Mouse (Mus musculus) forebrain, postnatal 0 days (tissue): ENCODE results near the gene Pofut2. TPM values are rescaled to one million over a fixed set of nuclear protein-coding genes. Genes with fewer than 3 reads are reported as not detected.

Source experiments
- ATAC-seq: fragments of 200-750 bp; cut with Nextera tagmentation; 2 replicates; pipeline ENCODE4 v1.8.0; 2017; ENCODE audit warnings: mild to moderate bottlenecking, moderate library complexity
- DNase-seq: peaks from one replicate; pipeline ENCODE4 v3.0.0-alpha.2; 2015
- H3K27ac ChIP-seq: fragments of 300-500 bp; sonication (generic); 2 replicates; pipeline ENCODE4 v1.5.1; 2014; ENCODE audit warnings: low read depth, mild to moderate bottlenecking, antibody characterized with exemption, low read length, moderate library complexity, mixed read lengths
- H3K27me3 ChIP-seq: fragments of 300-500 bp; sonication (generic); 2 replicates; pipeline ENCODE4 v1.6.1; 2014; ENCODE audit warnings: mild to moderate bottlenecking, low read length, mixed read lengths; ENCODE audit not compliant: insufficient read depth
- H3K36me3 ChIP-seq: fragments of 300-500 bp; sonication (generic); 2 replicates; pipeline ENCODE4 v1.6.1; 2014; ENCODE audit warnings: mild to moderate bottlenecking, moderate library complexity; ENCODE audit not compliant: insufficient read depth
- H3K4me1 ChIP-seq: fragments of 300-500 bp; sonication (generic); 2 replicates; pipeline ENCODE4 v1.6.1; 2014; ENCODE audit warnings: antibody characterized with exemption; ENCODE audit not compliant: insufficient read depth
- H3K4me2 ChIP-seq: fragments of 300-500 bp; sonication (generic); 2 replicates; pipeline ENCODE4 v1.6.1; 2014; ENCODE audit warnings: low read depth, mild to moderate bottlenecking, moderate library complexity
- H3K4me3 ChIP-seq: fragments of 300-500 bp; sonication (generic); 2 replicates; pipeline ENCODE4 v1.5.1; 2014; ENCODE audit warnings: low read depth, low read length, mixed read lengths
- H3K9ac ChIP-seq: fragments of 300-500 bp; sonication (generic); 2 replicates; pipeline ENCODE4 v1.6.1; 2014; ENCODE audit warnings: mild to moderate bottlenecking
- H3K9me3 ChIP-seq: fragments of 300-500 bp; sonication (generic); 2 replicates; pipeline ENCODE4 v1.6.1; 2016; ENCODE audit warnings: low read length
- CTCF ChIP-seq: sonication (generic); IDR thresholded peaks from 2 replicates; pipeline ENCODE4 v1.5.1; 2016; ENCODE audit warnings: antibody characterized with exemption, control low read depth, low read depth
- whole genome bisulfite sequencing: fragments of 180-500 bp; shearing (Covaris S2); extraction: QIAGEN DNeasy Blood & Tissue Kit; methylation state at CpG from one replicate; pipeline ENCODE4 v1.1.7; 2014; 5-methylcytosine and 5-hydroxymethylcytosine counted together
- polyA plus RNA-seq: library from polyadenylated mRNA; unstranded; fragments of >200 nt; fragmentation: Nextera tagmentation; extraction: Ambion mirVana; gene quantifications from 2 replicates; pipeline ENCODE4 v1.2.1, GENCODE M21; 2015
- total RNA-seq: library from RNA; depleted of rRNA; stranded (reverse); fragments of >200 nt; gene quantifications from 2 replicates; pipeline ENCODE4 v1.2.3, GENCODE M21; 2014

Pofut2 gene
- total and polyA plus RNA-seq, 2 experiments from 2014 or later, result 38.3 to 39.0 TPM

GRCm38 (mm10) chr10:77222963-77223552, 36.0 kb upstream of the Pofut2 start:
- TF ChIP-seq CTCF, result no peak
- no peak overlapping the region for H3K27ac ChIP-seq
- H3K27me3 ChIP-seq, result no peaks in the 10 kb centered on the region
- no peak for ATAC-seq
- 85% methylated on average over 11 of the region's 11 CpGs for WGBS
- H3K4me3 ChIP-seq, result no peak overlapping the region
- no peaks in the 10 kb centered on the region for H3K36me3 ChIP-seq
- no peak overlapping the region for H3K9ac ChIP-seq
- no peaks in the 10 kb centered on the region for H3K4me1 ChIP-seq
- H3K4me2 ChIP-seq, result no peak overlapping the region
- no peaks in the 10 kb centered on the region for H3K9me3 ChIP-seq
- no peak for DNase-seq

- no peak for DNase-seq
- no peak for TF ChIP-seq CTCF
- Histone ChIP-seq H3K36me3 (no peaks in the 10 kb centered on the region), H3K4me3 (no peak overlapping the region), H3K27ac (no peak overlapping the region), H3K9me3 (no peaks in the 10 kb centered on the region), H3K9ac (no peak overlapping the region), H3K4me2 (no peak overlapping the region), H3K4me1 (no peaks in the 10 kb centered on the region), H3K27me3 (no peaks in the 10 kb centered on the region)
- no peak for ATAC-seq
- WGBS, result 90% methylated on average over 4 of the region's 4 CpGs
These were observed 34.6 kb upstream of the Pofut2 start for GRCm38 (mm10) chr10:77224390-77224789.

- TF ChIP-seq CTCF, result no peak
- no peaks in the 10 kb centered on the region for H3K9me3 ChIP-seq
- WGBS, result 66% methylated on average over 9 of the region's 9 CpGs
These were observed 33.6 kb upstream of the Pofut2 start for GRCm38 (mm10) chr10:77225414-77225813.

GRCm38 (mm10) chr10:77225995-77226688, 32.9 kb upstream of the Pofut2 start:
- TF ChIP-seq CTCF, result no peak
- WGBS, result 89% methylated on average over 8 of the region's 8 CpGs

More at GRCm38 (mm10) chr10:77225414-77225813, 33.6 kb upstream of the Pofut2 start:
- H3K4me3 ChIP-seq, result no peak overlapping the region
- no peak overlapping the region for H3K27ac ChIP-seq
- ATAC-seq (no peak), DNase-seq (peak; percentile 35)
- no peaks in the 10 kb centered on the region for H3K4me1 ChIP-seq
- H3K9ac ChIP-seq, result no peak overlapping the region
- no peaks in the 10 kb centered on the region for H3K36me3 ChIP-seq
- H3K27me3 ChIP-seq, result no peaks in the 10 kb centered on the region
- H3K4me2 ChIP-seq, result no peak overlapping the region

GRCm38 (mm10) chr10:77226691-77227367, 32.2 kb upstream of the Pofut2 start:
- Histone ChIP-seq H3K27me3 (no peaks in the 10 kb centered on the region), H3K4me1 (no peaks in the 10 kb centered on the region), H3K4me3 (no peak overlapping the region), H3K4me2 (no peak overlapping the region), H3K9ac (no peak overlapping the region), H3K36me3 (no peaks in the 10 kb centered on the region), H3K27ac (no peak overlapping the region), H3K9me3 (no peaks in the 10 kb centered on the region)
- DNase-seq (no peak), ATAC-seq (no peak)
- TF ChIP-seq CTCF, result no peak
- WGBS, result 58% methylated on average over 8 of the region's 8 CpGs

More at GRCm38 (mm10) chr10:77225995-77226688, 32.9 kb upstream of the Pofut2 start:
- Histone ChIP-seq H3K27me3 (no peaks in the 10 kb centered on the region), H3K4me1 (no peaks in the 10 kb centered on the region), H3K27ac (no peak overlapping the region), H3K9ac (no peak overlapping the region), H3K9me3 (no peaks in the 10 kb centered on the region), H3K4me3 (no peak overlapping the region), H3K4me2 (no peak overlapping the region), H3K36me3 (no peaks in the 10 kb centered on the region)
- DNase-seq, result no peak
- no peak for ATAC-seq

GRCm38 (mm10) chr10:77227368-77227723, 31.7 kb upstream of the Pofut2 start:
- ATAC-seq (no peak), DNase-seq (no peak)
- 89% methylated on average over 6 of the region's 6 CpGs for WGBS

More at GRCm38 (mm10) chr10:77227368-77227723, 31.7 kb upstream of the Pofut2 start:
- Histone ChIP-seq H3K9me3 (no peaks in the 10 kb centered on the region), H3K27ac (no peak overlapping the region), H3K4me2 (no peak overlapping the region), H3K36me3 (no peaks in the 10 kb centered on the region), H3K27me3 (no peaks in the 10 kb centered on the region), H3K9ac (no peak overlapping the region), H3K4me1 (no peaks in the 10 kb centered on the region), H3K4me3 (no peak overlapping the region)
- no peak for TF ChIP-seq CTCF
